Mouse (Mus musculus) heart, embryonic 11.5 days (tissue): ENCODE measurements around the gene Hk2. TPM values are rescaled to one million over a fixed set of nuclear protein-coding genes. Genes with fewer than 3 reads are reported as not detected.

Source experiments
- ATAC-seq: fragments of 200-750 bp; cut with Nextera tagmentation; replicated peaks from 2 replicates; pipeline ENCODE4 v1.8.0; 2017; ENCODE audit warnings: moderate library complexity; ENCODE audit not compliant: insufficient number of reproducible peaks, low FRiP score, low TSS enrichment
- H3K27ac ChIP-seq: fragments of 300-500 bp; sonication (generic); 2 replicates; pipeline ENCODE4 v1.5.1; 2014; ENCODE audit warnings: mild to moderate bottlenecking, low read depth, low read length
- H3K27me3 ChIP-seq: fragments of 300-500 bp; sonication (generic); 2 replicates; pipeline ENCODE4 v1.6.1; 2014; ENCODE audit warnings: mild to moderate bottlenecking, low read length, mixed read lengths; ENCODE audit not compliant: control insufficient read depth, insufficient read depth
- H3K36me3 ChIP-seq: fragments of 300-500 bp; sonication (generic); 2 replicates; pipeline ENCODE4 v1.6.1; 2014; ENCODE audit warnings: mild to moderate bottlenecking, low read length, moderate library complexity, mixed read lengths; ENCODE audit not compliant: control insufficient read depth, insufficient read depth
- H3K4me1 ChIP-seq: fragments of 300-500 bp; sonication (generic); 2 replicates; pipeline ENCODE4 v1.6.1; 2014; ENCODE audit warnings: low read length; ENCODE audit not compliant: control insufficient read depth, insufficient read depth
- H3K4me2 ChIP-seq: fragments of 300-500 bp; sonication (generic); 2 replicates; pipeline ENCODE4 v1.6.1; 2014; ENCODE audit warnings: mild to moderate bottlenecking, moderate library complexity
- H3K4me3 ChIP-seq: fragments of 300-500 bp; sonication (generic); 2 replicates; pipeline ENCODE4 v1.5.1; 2014; ENCODE audit warnings: low read depth, low read length
- H3K9ac ChIP-seq: fragments of 300-500 bp; sonication (generic); 2 replicates; pipeline ENCODE4 v1.6.1; 2014; ENCODE audit warnings: mild to moderate bottlenecking, low read depth, low read length, moderate library complexity
- H3K9me3 ChIP-seq: fragments of 300-500 bp; sonication (generic); replicated peaks from 2 replicates; pipeline ENCODE4 v1.6.1; 2016; ENCODE audit warnings: low read length; ENCODE audit not compliant: control insufficient read depth
- whole genome bisulfite sequencing: fragments of 180-500 bp; shearing (Covaris S2); extraction: QIAGEN DNeasy Blood & Tissue Kit; methylation state at CpG from one replicate; pipeline ENCODE4 v1.1.7; 2014; ENCODE audit not compliant: insufficient replicate concordance; 5-methylcytosine and 5-hydroxymethylcytosine counted together
- polyA plus RNA-seq: library from polyadenylated mRNA; unstranded; fragments of >200 nt; fragmentation: Nextera tagmentation; extraction: Ambion mirVana; gene quantifications from 2 replicates; pipeline ENCODE4 v1.2.1, GENCODE M21; 2014

The Hk2 gene
- polyA plus RNA-seq, 1 experiment from 2014 or later: 49.5 TPM

- peaks cover 57% of the 10 kb centered on the region for H3K4me1 ChIP-seq
- ATAC-seq: no peak
- no peak overlapping the region for H3K4me3 ChIP-seq
- H3K36me3 ChIP-seq: peaks cover 6% of the 10 kb centered on the region; the same call in 1 of the 2 replicates
- WGBS: 88% methylated on average over 6 of the region's 6 CpGs
- H3K4me2 ChIP-seq: no peak overlapping the region
- 0 out of 2 replicates have a peak overlapping the region, but pooled peaks have one; percentile 8 for H3K27ac ChIP-seq
- H3K9me3 ChIP-seq: no peaks in the 10 kb centered on the region
- H3K27me3 ChIP-seq: no peaks in the 10 kb centered on the region
- no peak overlapping the region for H3K9ac ChIP-seq
These were observed 19.5 kb downstream of the Hk2 start for GRCm38 (mm10) chr6:82754769-82755168.

GRCm38 (mm10) chr6:82753638-82754361, 20.5 kb downstream of the Hk2 start:
- 0 out of 2 replicates have a peak overlapping the region, but pooled peaks have one; percentile 28 for H3K9ac ChIP-seq
- peaks cover 56% of the 10 kb centered on the region for H3K4me1 ChIP-seq
- H3K9me3 ChIP-seq: no peaks in the 10 kb centered on the region
- no peaks in the 10 kb centered on the region for H3K27me3 ChIP-seq
- peaks cover 2% of the 10 kb centered on the region for H3K36me3 ChIP-seq
- peak overlapping the region; percentile 8 for H3K27ac ChIP-seq
- H3K4me3 ChIP-seq: no peak overlapping the region
- H3K4me2 ChIP-seq: no peak overlapping the region
- WGBS: 64% methylated on average over 14 of the region's 14 CpGs
- no peak for ATAC-seq

GRCm38 (mm10) chr6:82753061-82753460, 21.2 kb downstream of the Hk2 start:
- WGBS: 66% methylated on average over 11 of the region's 11 CpGs
- Histone ChIP-seq H3K9ac (0 out of 2 replicates have a peak overlapping the region, but pooled peaks have one; percentile 0), H3K4me3 (no peak overlapping the region), H3K27me3 (no peaks in the 10 kb centered on the region), H3K27ac (peak overlapping the region; percentile 8; the same call in 1 of the 2 replicates), H3K36me3 (peaks cover 3% of the 10 kb centered on the region), H3K9me3 (no peaks in the 10 kb centered on the region), H3K4me2 (no peak overlapping the region), H3K4me1 (peaks cover 49% of the 10 kb centered on the region)
- no peak for ATAC-seq

- no peak overlapping the region for H3K9ac ChIP-seq
- H3K27ac ChIP-seq: no peak overlapping the region
- no peaks in the 10 kb centered on the region for H3K9me3 ChIP-seq
- H3K36me3 ChIP-seq: peaks cover 3% of the 10 kb centered on the region; the same call in 1 of the 2 replicates
- H3K27me3 ChIP-seq: no peaks in the 10 kb centered on the region
- no peak for ATAC-seq
- H3K4me3 ChIP-seq: no peak overlapping the region
- whole genome bisulfite sequencing: 78% methylated on average over 7 of the region's 7 CpGs
- H3K4me2 ChIP-seq: no peak overlapping the region
- peaks cover 39% of the 10 kb centered on the region for H3K4me1 ChIP-seq
These were observed 22.5 kb downstream of the Hk2 start for GRCm38 (mm10) chr6:82751791-82752190.

GRCm38 (mm10) chr6:82751031-82751430, 23.2 kb downstream of the Hk2 start:
- peaks cover 3% of the 10 kb centered on the region; the same call in 1 of the 2 replicates for H3K36me3 ChIP-seq
- H3K4me3 ChIP-seq: no peak overlapping the region
- 88% methylated on average over 11 of the region's 11 CpGs for WGBS
- no peak overlapping the region for H3K27ac ChIP-seq
- no peak overlapping the region for H3K4me2 ChIP-seq
- H3K9ac ChIP-seq: no peak overlapping the region
- H3K9me3 ChIP-seq: no peaks in the 10 kb centered on the region
- peaks cover 31% of the 10 kb centered on the region for H3K4me1 ChIP-seq
- ATAC-seq: no peak
- no peaks in the 10 kb centered on the region for H3K27me3 ChIP-seq

- 57% methylated on average over 2 of the region's 2 CpGs for WGBS
- no peaks in the 10 kb centered on the region for H3K9me3 ChIP-seq
- H3K4me1 ChIP-seq: peaks cover 29% of the 10 kb centered on the region
- H3K27ac ChIP-seq: no peak overlapping the region
- no peak overlapping the region for H3K4me2 ChIP-seq
- H3K9ac ChIP-seq: no peak overlapping the region
- peaks cover 3% of the 10 kb centered on the region; the same call in 1 of the 2 replicates for H3K36me3 ChIP-seq
- no peak overlapping the region for H3K4me3 ChIP-seq
- H3K27me3 ChIP-seq: no peaks in the 10 kb centered on the region
- ATAC-seq: no peak
These were observed 24.2 kb downstream of the Hk2 start for GRCm38 (mm10) chr6:82750063-82750462.

GRCm38 (mm10) chr6:82748106-82748672, 26.1 kb downstream of the Hk2 start:
- no peaks in the 10 kb centered on the region for H3K9me3 ChIP-seq
- no peak overlapping the region for H3K4me3 ChIP-seq
- no peak overlapping the region for H3K4me2 ChIP-seq
- H3K36me3 ChIP-seq: peaks cover 7% of the 10 kb centered on the region; the same call in 1 of the 2 replicates
- 81% methylated on average over 9 of the region's 9 CpGs for WGBS
- H3K27me3 ChIP-seq: no peaks in the 10 kb centered on the region
- H3K4me1 ChIP-seq: peaks cover 15% of the 10 kb centered on the region
- no peak overlapping the region for H3K27ac ChIP-seq
- no peak overlapping the region for H3K9ac ChIP-seq
- ATAC-seq: no peak

- ATAC-seq: no peak
- 55% methylated on average over 5 of the region's 5 CpGs for WGBS
- Histone ChIP-seq H3K4me3 (no peak overlapping the region), H3K9ac (no peak overlapping the region), H3K36me3 (peaks cover 7% of the 10 kb centered on the region; the same call in 1 of the 2 replicates), H3K27ac (no peak overlapping the region), H3K9me3 (no peaks in the 10 kb centered on the region), H3K27me3 (no peaks in the 10 kb centered on the region), H3K4me2 (no peak overlapping the region), H3K4me1 (peaks cover 9% of the 10 kb centered on the region)
These were observed 27.2 kb downstream of the Hk2 start for GRCm38 (mm10) chr6:82747085-82747484.
